Mouse (Mus musculus) ES-E14 (cell line): ENCODE results near the gene Il21r.

Experiments
- CHD2 ChIP-seq: IDR thresholded peaks from 2 replicates; pipeline ENCODE4 v1.6.1; 2014; ENCODE audit warnings: mild to moderate bottlenecking, low read depth, low read length, inconsistent platforms
- HCFC1 ChIP-seq: IDR thresholded peaks from 2 replicates; pipeline ENCODE4 v1.6.1; 2012; ENCODE audit warnings: low read length, inconsistent platforms, borderline replicate concordance; ENCODE audit not compliant: insufficient read depth
- MAFK ChIP-seq: IDR thresholded peaks from 2 replicates; pipeline ENCODE4 v1.6.1; 2014; ENCODE audit warnings: mild to moderate bottlenecking, low read depth, low read length, inconsistent platforms; ENCODE audit not compliant: insufficient read depth
- ZC3H11A ChIP-seq: IDR thresholded peaks from 2 replicates; pipeline ENCODE4 v1.6.1; 2012; ENCODE audit warnings: low read depth, mild to moderate bottlenecking, inconsistent platforms, low read length, borderline replicate concordance
- ZNF384 ChIP-seq: IDR thresholded peaks from 2 replicates; pipeline ENCODE4 v1.6.1; 2012; ENCODE audit warnings: low read depth, low read length, inconsistent platforms

DNA sequence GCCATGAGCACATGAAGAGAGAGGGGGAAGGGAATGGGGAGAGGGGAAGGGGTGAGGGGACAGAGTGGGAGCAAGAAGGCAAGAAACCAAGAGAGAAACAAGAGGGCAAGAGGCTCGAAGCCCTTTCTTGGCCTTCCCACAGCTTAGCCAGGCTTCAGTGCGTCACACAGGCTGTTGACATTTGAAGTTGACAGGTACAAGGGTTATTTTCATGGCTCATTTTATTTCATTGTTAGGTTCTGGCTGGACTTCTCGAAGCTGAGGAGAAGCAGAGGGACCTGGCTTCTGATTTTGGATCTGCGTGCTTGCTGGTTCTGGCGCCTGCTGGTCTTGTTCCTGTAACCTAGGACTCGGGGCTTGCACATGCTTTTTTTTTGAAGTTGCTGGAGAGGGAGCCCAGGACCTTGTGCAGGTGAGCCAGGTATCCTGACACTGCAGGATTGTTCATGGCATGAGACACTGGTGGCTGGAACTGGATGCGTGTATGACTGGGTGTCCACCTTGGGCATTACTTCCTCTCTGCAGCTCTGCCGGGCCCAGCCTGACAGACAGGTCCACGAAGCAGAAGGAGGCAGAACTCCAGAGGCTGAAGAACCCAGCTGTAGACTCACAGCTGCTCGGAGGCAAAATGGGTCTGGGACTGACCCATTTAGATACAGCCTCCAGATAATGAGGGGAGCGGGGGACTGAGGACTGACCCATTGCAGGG, 38.8 kb upstream of the Il21r start:
- TF ChIP-seq HCFC1 (no peak), MAFK (no peak), ZC3H11A (no peak), ZNF384 (no peak), CHD2 (no peak)
